Comparison of ENCODE assay signal across 17 mouse cellular contexts in the genomic region with DNA sequence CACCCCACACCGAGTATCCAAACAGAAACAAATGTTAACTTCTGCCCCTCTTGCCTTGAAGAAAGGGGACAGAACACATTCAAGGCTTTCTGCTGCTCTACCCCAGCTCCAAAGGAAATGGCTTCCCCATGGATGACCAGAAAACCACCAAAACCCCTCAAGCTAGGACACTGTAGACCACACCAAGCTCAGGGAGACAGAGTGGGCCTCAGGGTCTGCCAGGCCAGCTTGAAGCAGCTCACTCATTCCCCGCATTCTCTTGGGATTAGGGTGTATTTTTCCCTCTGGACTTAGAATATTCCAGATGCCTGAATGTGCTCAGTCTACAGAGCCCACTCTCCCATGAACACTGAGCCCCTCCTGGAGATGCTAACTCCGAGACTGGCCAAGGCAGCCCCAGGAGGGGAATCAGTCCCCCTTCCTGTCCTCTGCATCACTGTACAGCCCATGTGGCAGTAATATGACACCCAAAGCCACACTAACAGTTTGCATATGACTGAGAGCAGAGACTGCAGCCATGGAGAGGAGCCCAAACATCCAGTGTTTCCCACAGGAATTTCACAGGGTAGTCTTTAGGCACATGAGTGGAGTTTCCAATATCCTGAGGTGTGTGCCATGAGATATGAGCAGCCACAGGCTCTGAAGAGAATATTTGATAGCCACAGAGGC.
DNase-seq lines count a peak whose midpoint lies in the region; ATAC-seq lines count a peak whose summit lies in the region.
"Had no signal": no experiment of that assay in that cellular context is flagged by ENCODE, and none has a peak within 500 bp of the region (broad histone marks: within the 10 kb centered on the region; RNA-seq: fewer than 3 reads in every experiment).

No protein-coding gene starts in this region.

- H3K27me3 ChIP-seq in heart, embryonic 13.5 days (replicated peaks), result peaks cover 5% of the 10 kb centered on the region
- no peaks in the 10 kb centered on the region for H3K27me3 ChIP-seq in heart, embryonic 11.5 days (ENCODE audit: control insufficient read depth, insufficient read depth, low read length)
- no peaks in the 10 kb centered on the region for H3K27me3 ChIP-seq in embryonic facial prominence, embryonic 12.5 days
- no peaks in the 10 kb centered on the region for H3K27me3 ChIP-seq in limb, embryonic 12.5 days
- H3K27me3 ChIP-seq: neural tube, embryonic 15.5 days had no signal

- DNase-seq in 3T3-L1 (ENCODE audit: low read depth, low spot score), result peak; percentile 86
- DNase-seq in right cerebral cortex, postnatal 4 days, result no peak
- DNase-seq in natural killer cell, adult 2 months (ENCODE audit: low spot score in 2 of 2), result no peak
- no peak for DNase-seq in adrenal gland, adult 2 months
- DNase-seq: cerebellum, adult 9-10 months; kidney, postnatal 10 days; layer of hippocampus, adult 9-11 months; retina, postnatal 1 day; thymus, postnatal 4 days had no signal

- no peak overlapping the region for H3K4me3 ChIP-seq in heart, embryonic 13.5 days
- H3K4me3 ChIP-seq in heart, embryonic 11.5 days (ENCODE audit: low read depth, low read length), result no peak overlapping the region
- H3K4me3 ChIP-seq in embryonic facial prominence, embryonic 12.5 days, result no peak overlapping the region
- H3K4me3 ChIP-seq in limb, embryonic 12.5 days (replicated peaks), result no peak overlapping the region
- H3K4me3 ChIP-seq: erythroblast, embryonic 14.5 days; neural tube, embryonic 15.5 days had no signal

- H3K36me3 ChIP-seq in heart, embryonic 13.5 days, result no peaks in the 10 kb centered on the region
- H3K36me3 ChIP-seq in heart, embryonic 11.5 days (ENCODE audit: control insufficient read depth, insufficient read depth, low read length), result no peaks in the 10 kb centered on the region
- no peaks in the 10 kb centered on the region for H3K36me3 ChIP-seq in embryonic facial prominence, embryonic 12.5 days
- no peaks in the 10 kb centered on the region for H3K36me3 ChIP-seq in limb, embryonic 12.5 days
- H3K36me3 ChIP-seq: G1E; neural tube, embryonic 15.5 days had no signal

- H3K4me2 ChIP-seq in heart, embryonic 13.5 days, result no peak overlapping the region
- H3K4me2 ChIP-seq in heart, embryonic 11.5 days, result no peak overlapping the region
- no peak overlapping the region for H3K4me2 ChIP-seq in embryonic facial prominence, embryonic 12.5 days (replicated peaks)
- H3K4me2 ChIP-seq in limb, embryonic 12.5 days, result no peak overlapping the region
- H3K4me2 ChIP-seq: neural tube, embryonic 15.5 days had no signal

- no peaks in the 10 kb centered on the region for H3K9me3 ChIP-seq in heart, embryonic 13.5 days
- no peaks in the 10 kb centered on the region for H3K9me3 ChIP-seq in heart, embryonic 11.5 days (replicated peaks; ENCODE audit: control insufficient read depth, low read length)
- H3K9me3 ChIP-seq in embryonic facial prominence, embryonic 12.5 days, result no peaks in the 10 kb centered on the region
- no peaks in the 10 kb centered on the region for H3K9me3 ChIP-seq in limb, embryonic 12.5 days
- H3K9me3 ChIP-seq: neural tube, embryonic 15.5 days had no signal

- whole genome bisulfite sequencing in heart, embryonic 13.5 days, result 54% methylated on average over 3 of the region's 3 CpGs
- 58% methylated on average over 3 of the region's 3 CpGs for WGBS in heart, embryonic 11.5 days (ENCODE audit: insufficient replicate concordance)
- WGBS in embryonic facial prominence, embryonic 12.5 days, result 43% methylated on average over 3 of the region's 3 CpGs
- WGBS in limb, embryonic 12.5 days, result 26% methylated on average over 3 of the region's 3 CpGs

- peaks cover 12% of the 10 kb centered on the region for H3K4me1 ChIP-seq in heart, embryonic 13.5 days
- 0 out of 2 replicates have a peak, but pooled peaks cover 5% of the 10 kb centered on the region for H3K4me1 ChIP-seq in heart, embryonic 11.5 days (ENCODE audit: control insufficient read depth, insufficient read depth, low read length)
- H3K4me1 ChIP-seq in embryonic facial prominence, embryonic 12.5 days, result peaks cover 14% of the 10 kb centered on the region
- peaks cover 14% of the 10 kb centered on the region for H3K4me1 ChIP-seq in limb, embryonic 12.5 days (replicated peaks)
- H3K4me1 ChIP-seq: neural tube, embryonic 15.5 days had no signal

- 0 out of 2 replicates have a peak overlapping the region, but pooled peaks have one; percentile 19 for H3K9ac ChIP-seq in heart, embryonic 13.5 days
- H3K9ac ChIP-seq in heart, embryonic 11.5 days (ENCODE audit: low read depth, low read length), result no peak overlapping the region
- H3K9ac ChIP-seq in embryonic facial prominence, embryonic 12.5 days, result no peak overlapping the region
- H3K9ac ChIP-seq in limb, embryonic 12.5 days (replicated peaks), result no peak overlapping the region
- H3K9ac ChIP-seq: neural tube, embryonic 15.5 days had no signal

- H3K27ac ChIP-seq in heart, embryonic 13.5 days (replicated peaks), result no peak overlapping the region
- no peak overlapping the region for H3K27ac ChIP-seq in heart, embryonic 11.5 days (ENCODE audit: low read depth, low read length)
- H3K27ac ChIP-seq in embryonic facial prominence, embryonic 12.5 days, result peak overlapping the region; percentile 80
- H3K27ac ChIP-seq in limb, embryonic 12.5 days, result peak overlapping the region; percentile 50
- H3K27ac ChIP-seq: neural tube, embryonic 15.5 days had no signal

- ATAC-seq in heart, embryonic 13.5 days (ENCODE audit: extremely low read depth, insufficient number of reproducible peaks, low FRiP score, low TSS enrichment), result no peak
- no peak for ATAC-seq in heart, embryonic 11.5 days (replicated peaks; ENCODE audit: insufficient number of reproducible peaks, low FRiP score, low TSS enrichment)
- ATAC-seq in embryonic facial prominence, embryonic 12.5 days (ENCODE audit: insufficient number of reproducible peaks, insufficient read depth, low FRiP score, low TSS enrichment), result peak; percentile 70
- 0 out of 2 replicates have a peak, but pooled peaks have one; percentile 67 for ATAC-seq in limb, embryonic 12.5 days (ENCODE audit: insufficient number of reproducible peaks, insufficient read depth, low FRiP score, low TSS enrichment, low read depth)
- ATAC-seq: hindbrain, embryonic 16.5 days had no signal

Comparison
In these comparisons a context has a peak if more than half of its experiments do, and no peak if none do; other contexts are left out.
1. ATAC-seq: peak in embryonic facial prominence, embryonic 12.5 days (single experiment) and limb, embryonic 12.5 days (single experiment); none in heart, embryonic 13.5 days (single experiment) and heart, embryonic 11.5 days (single experiment).
2. H3K27ac ChIP-seq: peak in embryonic facial prominence, embryonic 12.5 days (single experiment) and limb, embryonic 12.5 days (single experiment); none in heart, embryonic 13.5 days (single experiment) and heart, embryonic 11.5 days (single experiment).